Mouse (Mus musculus): ENCODE data around the gene Klhdc7a.

Klhdc7a gene

GRCm38 (mm10) chr4:139960086-139960713, 7.6 kb downstream of the Klhdc7a start:
- in situ Hi-C loops (cut with MseI, MboI) = no loop called here

GRCm38 (mm10) chr4:139959188-139959587, 8.6 kb downstream of the Klhdc7a start:
- in situ Hi-C loops (cut with MseI, MboI) = no loop called here

GRCm38 (mm10) chr4:139950876-139951485, 16.8 kb downstream of the Klhdc7a start:
- in situ Hi-C loops (cut with MseI, MboI) = no loop called here

GRCm38 (mm10) chr4:139950431-139950848, 17.4 kb downstream of the Klhdc7a start:
- in situ Hi-C loops (cut with MseI, MboI) = no loop called here

- in situ Hi-C loops (cut with MseI, MboI) = no loop called here
Measured at GRCm38 (mm10) chr4:139948591-139948990, 19.2 kb downstream of the Klhdc7a start.

GRCm38 (mm10) chr4:139947341-139947740, 20.5 kb downstream of the Klhdc7a start:
- in situ Hi-C loops (cut with MseI, MboI) = no loop called here

GRCm38 (mm10) chr4:139941831-139942230, 26.0 kb downstream of the Klhdc7a start:
- in situ Hi-C loops (cut with MseI, MboI) = no loop called here

GRCm38 (mm10) chr4:139935557-139935956, 32.3 kb downstream of the Klhdc7a start:
- in situ Hi-C loops (cut with MseI, MboI) = no loop called here

GRCm38 (mm10) chr4:139932970-139933801, 34.6 kb downstream of the Klhdc7a start:
- in situ Hi-C loops (cut with MseI, MboI) = no loop called here

- in situ Hi-C loops (cut with MseI, MboI) = no loop called here
Measured at GRCm38 (mm10) chr4:139931790-139932510, 35.9 kb downstream of the Klhdc7a start.

- in situ Hi-C loops (cut with MseI, MboI) = no loop called here
Measured at GRCm38 (mm10) chr4:139930885-139931284, 36.9 kb downstream of the Klhdc7a start.

- in situ Hi-C loops (cut with MseI, MboI) = no loop called here
Measured at GRCm38 (mm10) chr4:139926161-139926561, 41.7 kb downstream of the Klhdc7a start.

GRCm38 (mm10) chr4:139925275-139926160, 42.3 kb downstream of the Klhdc7a start:
- in situ Hi-C loops (cut with MseI, MboI) = no loop called here

- in situ Hi-C loops (cut with MseI, MboI) = no loop called here
Measured at GRCm38 (mm10) chr4:139916731-139917130, 51.1 kb downstream of the Klhdc7a start.
